Mouse (Mus musculus) embryonic fibroblast, embryonic 13.5 days (primary cell): Measurements from ENCODE around the gene Krt27. TPM values are rescaled to one million over a fixed set of nuclear protein-coding genes. Genes with fewer than 3 reads are reported as not detected.

ENCODE experiments used
- H3K27ac ChIP-seq: 2 replicates; pipeline ENCODE4 v1.5.1; 2012; ENCODE audit warnings: low read length, control low read depth, inconsistent platforms; ENCODE audit not compliant: insufficient read depth
- H3K4me1 ChIP-seq: 2 replicates; pipeline ENCODE4 v1.6.1; 2011; ENCODE audit warnings: low read length; ENCODE audit not compliant: control insufficient read depth, insufficient read depth
- H3K4me3 ChIP-seq: 2 replicates; pipeline ENCODE4 v1.5.1; 2011; ENCODE audit warnings: mild to moderate bottlenecking, control low read depth, low read length; ENCODE audit not compliant: insufficient read depth
- CTCF ChIP-seq: IDR thresholded peaks from 2 replicates; pipeline ENCODE4 v1.5.1; 2011; ENCODE audit warnings: mild to moderate bottlenecking, control low read depth, low read length, moderate library complexity, borderline replicate concordance; ENCODE audit not compliant: insufficient read depth
- POLR2A ChIP-seq: IDR thresholded peaks from 2 replicates; pipeline ENCODE4 v1.6.1; 2011; ENCODE audit warnings: low read depth, mild to moderate bottlenecking, control low read depth, low read length, moderate library complexity
- polyA plus RNA-seq: library from polyadenylated mRNA; stranded (reverse); fragments of >200 nt; gene quantifications from 2 replicates; pipeline ENCODE4 v1.2.4, GENCODE M21; 2011; ENCODE audit warnings: low read depth; ENCODE audit not compliant: missing spikeins, insufficient read length

Krt27 gene
- not detected in 2 replicates for polyA plus RNA-seq

GRCm38 (mm10) chr11:99351004-99351403, at the start of gene Krt27:
Gene Krt27 (minus strand): TSS chr11:99351104.
- Histone ChIP-seq H3K4me3 (no peak within 1 kb of the TSS), H3K4me1 (no peaks in the 10 kb centered on the region), H3K27ac (no peak within 1 kb of the TSS)
- TF ChIP-seq POLR2A (no peak), CTCF (no peak)

- H3K4me3 ChIP-seq = no peak overlapping the region
- TF ChIP-seq POLR2A (no peak), CTCF (no peak)
- no peaks in the 10 kb centered on the region for H3K4me1 ChIP-seq
- no peak overlapping the region for H3K27ac ChIP-seq
Measured at GRCm38 (mm10) chr11:99399956-99400549, 49.1 kb upstream of the Krt27 start.

GRCm38 (mm10) chr11:99398832-99399231, 47.9 kb upstream of the Krt27 start:
- H3K27ac ChIP-seq = no peak overlapping the region
- H3K4me1 ChIP-seq = no peaks in the 10 kb centered on the region
- TF ChIP-seq POLR2A (no peak), CTCF (no peak)
- no peak overlapping the region for H3K4me3 ChIP-seq

GRCm38 (mm10) chr11:99398084-99398483, 47.2 kb upstream of the Krt27 start:
- Histone ChIP-seq H3K27ac (no peak overlapping the region), H3K4me3 (no peak overlapping the region), H3K4me1 (no peaks in the 10 kb centered on the region)
- no peak for TF ChIP-seq POLR2A
- TF ChIP-seq CTCF = no peak

GRCm38 (mm10) chr11:99396661-99397060, 45.8 kb upstream of the Krt27 start:
- Histone ChIP-seq H3K4me3 (no peak overlapping the region), H3K27ac (no peak overlapping the region), H3K4me1 (no peaks in the 10 kb centered on the region)
- no peak for TF ChIP-seq POLR2A
- no peak for TF ChIP-seq CTCF

- Histone ChIP-seq H3K4me1 (no peaks in the 10 kb centered on the region), H3K27ac (no peak overlapping the region), H3K4me3 (no peak overlapping the region)
- TF ChIP-seq POLR2A (no peak), CTCF (no peak)
Measured at GRCm38 (mm10) chr11:99396034-99396433, 45.1 kb upstream of the Krt27 start.

DNA sequence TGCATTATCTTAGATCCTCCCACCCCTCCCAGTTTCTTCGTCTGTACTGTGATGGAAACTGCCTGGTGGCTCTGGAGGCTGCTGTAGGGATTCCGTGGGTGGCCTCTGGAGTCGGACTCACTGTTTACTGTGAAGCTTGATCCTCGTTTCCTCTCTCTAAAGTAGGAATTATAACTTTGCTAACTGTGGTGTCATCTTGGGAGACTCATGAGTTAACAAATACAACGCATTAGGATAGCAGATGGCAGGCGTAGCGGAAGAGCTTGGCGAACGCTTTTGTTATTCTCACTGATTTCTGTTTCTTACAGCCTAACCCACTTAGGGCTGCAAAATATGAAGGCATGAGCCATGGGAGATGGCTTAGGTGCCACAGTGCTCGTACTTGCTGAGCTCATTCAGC, 41.6 kb upstream of the Krt27 start:
- TF ChIP-seq POLR2A (no peak), CTCF (no peak)
- no peak overlapping the region for H3K27ac ChIP-seq
- H3K4me3 ChIP-seq = no peak overlapping the region
- H3K4me1 ChIP-seq = no peaks in the 10 kb centered on the region

- Histone ChIP-seq H3K4me1 (no peaks in the 10 kb centered on the region), H3K27ac (no peak overlapping the region), H3K4me3 (no peak overlapping the region)
- TF ChIP-seq CTCF = no peak
- no peak for TF ChIP-seq POLR2A
Measured at GRCm38 (mm10) chr11:99391375-99391774, 40.5 kb upstream of the Krt27 start.

- Histone ChIP-seq H3K4me3 (no peak overlapping the region), H3K27ac (no peak overlapping the region), H3K4me1 (no peaks in the 10 kb centered on the region)
- TF ChIP-seq POLR2A (no peak), CTCF (no peak)
Measured at GRCm38 (mm10) chr11:99390866-99391265, 40.0 kb upstream of the Krt27 start.

DNA sequence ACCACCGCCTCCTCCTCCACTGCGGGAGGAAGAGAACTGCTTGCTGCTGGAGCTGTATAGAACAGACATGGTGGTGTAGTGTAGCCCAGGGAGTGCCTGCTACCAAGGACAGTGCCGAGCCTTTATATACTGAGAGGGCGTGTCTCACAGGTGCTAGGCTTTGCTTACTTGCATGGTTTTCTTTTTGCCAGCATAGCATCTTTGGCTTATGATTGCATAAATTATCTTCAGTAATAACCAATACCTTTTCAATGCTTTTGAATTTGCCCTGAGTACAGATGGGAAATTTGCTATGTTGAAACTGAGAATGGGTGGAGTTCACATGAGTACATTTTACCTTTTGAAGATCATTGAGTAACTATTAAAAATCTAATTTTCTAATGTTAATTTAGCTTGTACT, 38.4 kb upstream of the Krt27 start, which contains the start of gene Krt10:
Gene Krt10, minus strand, starts transcription at position 101 of the 400 bp plus-strand sequence.
- Histone ChIP-seq H3K4me1 (no peaks in the 10 kb centered on the region), H3K4me3 (no peak within 1 kb of the TSS), H3K27ac (no peak within 1 kb of the TSS)
- TF ChIP-seq CTCF (no peak), POLR2A (no peak)
